ENCODE assay signal across 10 mouse cellular contexts in the genomic region with DNA sequence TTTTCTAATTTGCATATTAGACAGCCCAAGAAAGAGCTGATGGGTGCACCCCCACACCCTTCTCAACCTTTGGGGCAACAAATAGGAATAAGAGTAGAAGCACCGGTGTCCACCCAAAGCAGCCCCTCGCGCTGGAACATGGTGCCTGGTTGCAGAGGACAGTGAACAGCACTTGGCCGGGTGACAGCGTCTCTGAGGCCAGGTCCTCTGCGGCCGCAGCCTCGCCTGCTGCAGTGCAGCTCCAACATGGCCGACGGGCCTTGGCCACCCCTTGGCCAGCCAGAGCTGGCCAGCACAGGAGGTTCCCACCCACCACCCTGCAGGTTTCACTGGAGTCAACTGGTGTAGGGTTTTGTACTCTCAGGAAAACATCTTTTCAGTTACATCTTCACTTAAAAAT. TPM values are rescaled to one million over a fixed set of nuclear protein-coding genes. Genes with fewer than 3 reads are reported as not detected.
DNase-seq lines count a peak whose midpoint lies in the region; ATAC-seq and TF ChIP-seq lines count a peak whose summit lies in the region.
"Had no signal": no experiment of that assay in that cellular context is flagged by ENCODE, and none has a peak within 500 bp of the region (broad histone marks: within the 10 kb centered on the region; RNA-seq: fewer than 3 reads in every experiment).

No protein-coding gene starts in this region.

- WGBS in cerebellum, adult 2 months = 16% methylated on average over 10 of the region's 10 CpGs
- 39% methylated on average over 10 of the region's 10 CpGs for WGBS in lung, adult 2 months
- WGBS in limb, embryonic 15.5 days = 73% methylated on average over 10 of the region's 10 CpGs

- intact Hi-C loops in left cerebral cortex, postnatal 25 days (cut with DNase I) = loop anchor here (5.0 kb wide), 1 partner anchor 128 kb away; a partner anchor contains a TSS

- TF ChIP-seq CTCF in cerebellum, adult 2 months (IDR thresholded peaks at IDR 0.05; ENCODE audit: borderline replicate concordance, insufficient read depth, low read depth, low read length) = no peak
- TF ChIP-seq CTCF in lung, adult 2 months (IDR thresholded peaks at IDR 0.05; ENCODE audit: insufficient read depth, low read length) = no peak

- H3K4me2 ChIP-seq in limb, embryonic 15.5 days = peak overlapping the region; percentile 69

- no peaks in the 10 kb centered on the region for H3K27me3 ChIP-seq in cerebellum, adult 2 months (ENCODE audit: control insufficient read depth, insufficient read depth, low read length)
- H3K27me3 ChIP-seq in limb, embryonic 15.5 days = no peaks in the 10 kb centered on the region

- H3K9ac ChIP-seq in limb, embryonic 15.5 days = no peak overlapping the region

- ATAC-seq in limb, embryonic 15.5 days (ENCODE audit: insufficient number of reproducible peaks, low FRiP score, low TSS enrichment, low read depth) = no peak

- H3K27ac ChIP-seq in cerebellum, adult 2 months (ENCODE audit: insufficient read depth, low read length) = no peak overlapping the region
- no peak overlapping the region for H3K27ac ChIP-seq in limb, embryonic 15.5 days

- peak; percentile 44 to 54 for DNase-seq in cerebellum, adult 2 months
- no peak for DNase-seq in cerebellum, postnatal 4 days (ENCODE audit: low spot score in 2 of 2)
- DNase-seq in lung, adult 2 months = peak; percentile 23
- no peak for DNase-seq in lung, postnatal 4 days
- DNase-seq in gastrocnemius, postnatal 4 days (ENCODE audit: low spot score in 2 of 2) = peak; percentile 33 to 66
- no peak for DNase-seq in left cerebral cortex, postnatal 25 days (ENCODE audit: low spot score in 2 of 2)
- DNase-seq in adipocyte (ENCODE audit: low spot score) = no peak
- DNase-seq: B cell, adult 2 months; thymus, adult 2 months had no signal

- H3K4me1 ChIP-seq in cerebellum, adult 2 months (ENCODE audit: control insufficient read depth, insufficient read depth, low read length) = no peaks in the 10 kb centered on the region; the same call in 1 of the 2 replicates
- peaks cover 29% of the 10 kb centered on the region for H3K4me1 ChIP-seq in lung, adult 2 months (ENCODE audit: control insufficient read depth, insufficient read depth, low read length)
- H3K4me1 ChIP-seq in limb, embryonic 15.5 days = peaks cover 67% of the 10 kb centered on the region

- no peak overlapping the region for H3K4me3 ChIP-seq in cerebellum, adult 2 months (replicated peaks; ENCODE audit: insufficient read depth, low read depth, low read length)
- no peak overlapping the region for H3K4me3 ChIP-seq in lung, adult 2 months (replicated peaks; ENCODE audit: extremely low read depth, low read depth, low read length)
- 0 out of 2 replicates have a peak overlapping the region, but pooled peaks have one; percentile 7 for H3K4me3 ChIP-seq in limb, embryonic 15.5 days

- no peaks in the 10 kb centered on the region for H3K9me3 ChIP-seq in limb, embryonic 15.5 days

- peaks cover 16% of the 10 kb centered on the region for H3K36me3 ChIP-seq in limb, embryonic 15.5 days

- no peak for TF ChIP-seq POLR2A in cerebellum, adult 2 months (IDR thresholded peaks at IDR 0.05; ENCODE audit: borderline replicate concordance, insufficient read depth, low read length)
- no peak for TF ChIP-seq POLR2A in lung, adult 2 months (IDR thresholded peaks at IDR 0.05; ENCODE audit: borderline replicate concordance, extremely low read depth, low read depth, low read length)

RNA-seq across cellular contexts. Expression of a gene that starts 12.1 kb away (rescaled TPM):
- 0.06 and 0.07 TPM in 2 replicates for polyA plus RNA-seq in cerebellum, adult 2 months (2012; rRNA removed)
- not detected in 2 replicates for polyA plus RNA-seq in lung, adult 2 months (2012; rRNA removed)
- total RNA-seq in gastrocnemius, postnatal 4 days (2021) = 1 to 10 TPM; 4.8 to 6.4 TPM
- 28.5 and 42.0 TPM in 2 replicates for polyA plus RNA-seq in limb, embryonic 15.5 days (2015; fragmentation: Nextera tagmentation; extraction: Ambion mirVana)
- 1 to 10 TPM; 2.2 to 3.0 TPM for total RNA-seq in left cerebral cortex, postnatal 25 days (2021)

RNA-seq across cellular contexts. Expression of a gene that starts 50.3 kb away (rescaled TPM):
- 2,758 and 2,923 TPM in 2 replicates for polyA plus RNA-seq in cerebellum, adult 2 months (2012; rRNA removed)
- polyA plus RNA-seq in lung, adult 2 months (2012; rRNA removed) = 897 and 1,050 TPM in 2 replicates
- total RNA-seq in gastrocnemius, postnatal 4 days (2021) = 1,000 to 10,000 TPM; 3,196 to 3,475 TPM
- polyA plus RNA-seq in limb, embryonic 15.5 days (2015; fragmentation: Nextera tagmentation; extraction: Ambion mirVana) = 2,137 and 2,166 TPM in 2 replicates
- 1,000 to 10,000 TPM; 1,712 to 1,744 TPM for total RNA-seq in left cerebral cortex, postnatal 25 days (2021)

Comparison
In these comparisons a context has a peak if more than half of its experiments do, and no peak if none do; other contexts are left out.
1. DNase-seq: peak in cerebellum, adult 2 months (2 of 2), lung, adult 2 months (single experiment) and gastrocnemius, postnatal 4 days (2 of 2); none in cerebellum, postnatal 4 days (0 of 2), lung, postnatal 4 days (0 of 2), left cerebral cortex, postnatal 25 days (0 of 2) and adipocyte (single experiment).
2. RNA of a gene that starts 12.1 kb away (polyA plus RNA-seq): 28.5 to 42.0 TPM in limb, embryonic 15.5 days; 0.06 to 0.07 TPM in cerebellum, adult 2 months and not detected in lung, adult 2 months; every median in the first group is over 10 times any median in the second.